Mouse (Mus musculus): ENCODE measurements at regions not wholly inside any gene's neighbourhood (a gene's known extent, or its start where the extent isn't known, plus 50 kb on each side); places are given as distances from the start of the nearest gene placed in this dataset.
A peak's percentile ranks its signal among the peaks of the same experiment; 100 is the strongest.

DNA sequence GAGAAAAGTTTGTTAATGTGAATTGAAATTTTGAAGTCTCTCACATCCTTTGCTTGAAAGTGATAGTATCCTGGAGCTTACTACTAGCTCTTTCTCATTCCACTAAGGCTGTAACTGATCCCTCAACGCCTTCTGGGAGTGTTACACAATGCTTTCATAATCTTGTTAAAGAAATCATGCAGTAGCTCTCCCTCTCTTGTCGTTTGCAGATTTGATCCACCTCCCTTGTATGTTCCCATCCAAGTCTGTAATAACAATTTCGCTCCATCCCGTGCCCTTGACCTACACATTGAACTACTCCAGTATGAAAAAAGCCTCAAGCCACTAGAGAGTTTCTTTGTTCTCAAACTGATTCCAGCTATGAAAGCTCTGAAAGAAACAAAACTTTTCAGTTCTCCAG, 63.9 kb upstream of the Fibin start:
- DNase-seq = peak; percentile 7

DNA sequence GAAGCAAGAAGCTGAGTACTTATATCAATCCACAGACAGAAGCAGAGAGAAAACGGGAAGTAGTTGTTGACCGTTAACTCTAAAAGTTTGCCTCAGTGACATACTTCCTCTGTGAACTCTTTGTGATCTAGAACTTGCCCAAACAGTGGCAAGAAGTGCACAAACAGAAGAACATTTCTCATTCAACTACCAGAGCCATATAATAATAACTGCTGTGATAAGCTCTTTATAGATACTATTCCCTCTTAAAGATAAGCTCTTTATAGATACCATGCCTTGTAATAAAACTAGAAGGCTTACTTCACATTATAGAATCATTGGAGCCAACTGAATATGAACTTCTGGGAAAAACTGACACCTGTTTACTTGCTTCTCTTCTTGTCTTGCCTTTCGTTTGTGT, 89.7 kb upstream of the Fibin start:
- DNase-seq = no peak

GRCm38 (mm10) chr2:110472307-110472995, 109.5 kb upstream of the Fibin start:
- no peak for DNase-seq

- DNase-seq = no peak
Measured at GRCm38 (mm10) chr2:110476591-110476990, 113.6 kb upstream of the Fibin start.

DNA sequence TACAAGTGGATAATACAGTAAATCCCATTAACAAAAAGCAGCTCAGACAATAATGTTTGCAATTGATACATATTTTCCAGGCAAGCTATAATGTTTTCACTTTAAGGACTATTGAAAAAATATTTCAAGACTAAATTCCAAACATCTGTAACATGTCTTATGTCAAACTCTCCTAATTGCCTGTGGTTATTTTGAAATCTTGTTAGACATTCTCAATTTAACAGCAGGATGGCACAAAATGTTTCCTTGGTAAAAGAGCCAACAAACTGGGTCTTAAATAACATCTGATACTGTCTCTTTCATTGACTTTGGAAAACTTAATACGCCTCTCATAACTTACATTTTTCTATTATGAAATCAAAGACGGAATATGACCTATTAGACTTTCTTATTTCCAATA, 115.8 kb upstream of the Slc5a12 start:
- DNase-seq = no peak

DNA sequence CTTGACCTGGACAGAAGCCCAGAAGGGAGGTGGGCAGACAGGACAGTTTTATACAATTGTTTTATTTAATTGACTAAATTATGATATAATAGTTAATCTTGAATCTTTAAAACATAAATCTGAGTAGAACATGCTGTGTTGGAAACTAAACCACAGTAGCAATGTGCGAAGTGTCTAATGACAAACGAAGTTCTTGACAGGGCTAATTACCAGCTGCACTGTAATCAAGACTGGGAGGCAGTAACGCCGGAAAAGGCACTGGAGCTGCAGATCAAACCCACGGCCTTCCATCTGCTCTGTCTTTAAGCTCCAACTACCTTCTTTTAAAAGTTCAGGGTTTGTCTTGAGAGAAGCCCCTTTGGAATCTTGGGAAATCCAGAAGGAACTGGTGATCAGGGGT, 110.9 kb upstream of the Slc5a12 start:
- no peak for DNase-seq

- peak; percentile 55 for DNase-seq
Measured at GRCm38 (mm10) chr2:110486724-110487123, 110.4 kb upstream of the Slc5a12 start.

DNA sequence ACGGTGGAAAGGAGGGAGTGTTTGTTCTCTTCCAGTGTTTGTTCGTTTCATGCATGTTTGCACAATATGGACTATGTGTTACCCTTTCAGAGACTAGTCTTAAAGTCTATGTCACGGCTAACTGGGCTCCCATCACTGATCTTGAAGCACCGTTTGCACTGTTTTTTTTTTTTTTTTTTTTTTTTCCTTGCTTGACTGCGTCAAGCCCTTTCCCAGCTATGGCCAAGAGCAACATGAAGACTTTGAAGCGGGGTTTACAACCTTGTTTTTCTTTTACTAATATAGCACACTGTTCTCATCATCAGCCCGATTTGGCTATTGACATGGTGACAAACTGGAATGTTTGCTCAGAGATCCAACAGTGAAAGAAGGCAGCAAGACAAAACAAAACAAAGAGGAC, 109.1 kb upstream of the Slc5a12 start:
- no peak for DNase-seq

DNA sequence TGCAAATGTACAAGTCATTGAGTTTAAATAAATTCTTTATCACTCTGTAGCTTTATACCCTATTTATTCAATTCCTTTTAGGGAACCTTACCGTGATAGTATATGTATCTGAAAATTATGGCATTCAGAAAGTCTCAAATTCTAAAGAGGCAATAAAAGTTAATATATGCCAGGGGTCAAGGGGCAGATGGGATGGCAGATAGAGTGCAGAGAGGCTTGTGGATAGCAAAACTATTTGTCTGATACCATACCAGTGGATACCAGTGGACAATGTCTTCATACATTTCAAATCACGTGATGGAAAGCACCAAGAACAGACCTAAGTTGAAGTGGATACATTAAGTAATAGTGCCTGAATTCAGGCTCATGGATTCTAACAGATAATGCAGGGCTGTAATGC, 95.3 kb upstream of the Slc5a12 start:
- DNase-seq = no peak

DNA sequence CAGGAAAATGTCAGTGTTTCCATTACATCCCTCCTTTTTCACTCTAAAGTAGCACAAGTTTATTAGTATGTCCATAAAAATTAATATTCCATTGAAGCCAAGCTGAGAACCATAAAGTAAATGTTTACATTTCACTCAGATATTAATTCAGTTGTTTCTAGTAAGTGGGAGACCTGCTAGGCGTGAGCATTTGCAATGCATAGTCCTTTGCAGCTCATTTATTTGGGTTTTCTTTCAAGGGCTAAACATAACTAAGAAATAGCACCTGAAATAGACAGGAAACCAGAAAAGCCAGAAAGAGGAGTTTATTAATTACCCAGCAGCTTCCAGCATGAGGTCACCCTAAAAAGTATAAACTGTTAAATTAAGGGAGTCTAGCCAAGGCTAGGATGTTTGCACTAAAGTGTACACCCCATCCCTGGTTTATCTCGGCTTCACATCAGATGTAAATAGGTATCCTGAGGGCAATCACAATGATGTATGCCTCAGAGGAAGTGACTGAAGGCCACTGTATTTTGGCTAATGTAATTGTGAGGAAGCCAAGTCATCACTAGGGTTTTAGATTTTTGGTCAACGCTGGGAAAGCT, 88.8 kb upstream of the Slc5a12 start:
- DNase-seq = no peak

GRCm38 (mm10) chr2:110523173-110523803, 73.8 kb upstream of the Slc5a12 start:
- peak; percentile 61 for DNase-seq

DNA sequence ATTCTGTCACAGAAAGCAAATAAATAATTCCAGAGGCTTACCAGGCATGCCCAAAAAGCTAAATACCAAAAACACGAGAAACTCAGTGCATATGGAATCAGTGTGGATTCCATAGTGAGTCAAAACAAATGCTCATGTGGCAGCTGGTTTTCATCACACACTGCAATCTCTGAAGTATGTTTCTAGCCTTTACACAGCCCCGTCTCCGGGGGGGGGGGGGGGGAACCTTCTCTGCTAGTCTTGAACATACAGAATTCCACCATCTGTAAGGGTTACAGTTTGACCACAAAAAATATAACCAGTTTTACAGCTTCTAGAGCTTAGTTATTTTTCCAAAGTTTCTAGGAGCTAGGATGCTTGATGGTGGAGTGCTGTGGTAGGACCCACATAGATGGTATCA, 68.9 kb upstream of the Slc5a12 start:
- DNase-seq = peak; percentile 54

- no peak for DNase-seq
Measured at GRCm38 (mm10) chr2:110540140-110540539, 57.0 kb upstream of the Slc5a12 start.

GRCm38 (mm10) chr2:110540570-110541357, 56.3 kb upstream of the Slc5a12 start:
- no peak for DNase-seq

- no peak for DNase-seq
Measured at GRCm38 (mm10) chr2:110541358-110541737, 55.8 kb upstream of the Slc5a12 start.
